Mouse (Mus musculus) common myeloid progenitor, adult 5-6 weeks (primary cell): ENCODE data around the gene Svip. TPM values are rescaled to one million over a fixed set of nuclear protein-coding genes. Genes with fewer than 3 reads are reported as not detected.
A peak's percentile ranks its signal among the peaks of the same experiment; 100 is the strongest.

Source experiments
- ATAC-seq: replicated peaks from 2 replicates; pipeline ENCODE4 v1.8.0; 2016; ENCODE audit warnings: low read depth, mild to moderate bottlenecking, moderate TSS enrichment, inconsistent platforms; ENCODE audit not compliant: poor library complexity, severe bottlenecking
- total RNA-seq: library from RNA; stranded (forward); fragments of 200-1000, 187-1606 nt; gene quantifications from 2 replicates; pipeline ENCODE4 v1.2.3, GENCODE M21; 2017

Svip gene
- total RNA-seq, 1 experiment from 2014 or later: 20.3 TPM

- no peak for ATAC-seq
Measured at GRCm38 (mm10) chr7:51964681-51965080, 41.1 kb downstream of the Svip start.

DNA sequence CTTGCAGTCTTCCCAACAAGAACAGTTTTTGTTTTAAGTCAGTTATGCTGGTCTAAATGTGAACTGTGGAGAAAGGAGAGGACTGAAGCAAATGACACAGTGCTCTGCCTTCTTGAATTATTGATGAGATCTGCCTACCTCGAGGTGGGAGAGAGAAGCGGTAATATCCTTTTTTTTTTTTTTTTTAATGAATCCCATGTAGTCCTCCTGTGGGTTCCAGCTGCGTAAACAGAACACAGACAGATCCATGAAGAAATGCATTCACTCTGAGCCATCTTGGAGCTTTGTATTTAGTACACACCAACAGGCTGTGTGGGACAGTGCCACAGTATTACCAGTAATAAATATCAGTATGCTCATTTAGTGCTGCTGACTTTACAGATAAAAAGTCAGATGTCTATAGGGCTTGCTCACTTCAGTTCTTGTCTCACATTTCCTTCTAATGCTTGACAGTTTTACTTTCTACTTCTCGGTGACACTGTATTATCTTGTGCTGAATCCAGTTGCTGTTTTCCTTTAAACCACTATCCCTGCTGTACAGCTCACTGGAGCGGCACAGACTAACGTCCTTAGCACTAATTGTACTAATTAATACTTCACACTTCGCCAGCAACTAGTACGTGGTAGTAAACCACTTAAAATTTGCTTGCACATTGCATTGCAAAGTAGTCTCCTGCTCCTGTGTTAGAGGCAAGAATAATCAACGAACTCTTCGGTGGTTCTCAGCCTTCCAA lies 43.4 kb downstream of the Svip start:
- ATAC-seq: no peak

DNA sequence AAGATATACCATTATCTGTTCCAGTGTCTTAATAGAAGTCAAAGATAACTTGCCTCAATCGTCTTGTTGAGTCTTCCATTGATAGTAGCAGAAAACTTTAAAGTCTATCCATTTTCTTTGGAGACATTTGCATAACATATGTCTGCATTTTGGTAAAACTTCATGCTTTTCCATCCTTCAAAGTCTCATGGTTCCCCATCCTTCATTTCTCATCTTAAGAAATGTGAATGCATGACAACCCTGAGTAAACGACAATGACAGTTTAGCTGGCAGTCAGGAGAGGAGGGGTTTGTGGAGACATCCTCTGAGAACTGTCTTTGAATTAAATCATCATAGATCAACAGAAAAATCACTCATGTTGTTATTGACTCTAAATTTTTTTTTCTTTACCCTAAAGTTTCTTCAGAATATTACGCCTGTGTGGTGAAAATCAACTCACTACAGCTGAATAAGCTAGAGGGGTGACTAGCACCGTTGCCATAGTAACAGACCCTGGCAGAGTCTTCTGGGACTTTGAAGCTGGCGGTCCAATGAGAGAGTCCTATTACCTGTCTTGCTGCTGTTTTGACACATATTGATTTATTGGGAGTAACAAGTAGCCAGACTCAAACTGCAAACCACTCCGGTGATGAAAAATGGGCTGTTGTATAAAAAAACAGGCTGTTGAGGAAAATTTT lies 45.0 kb downstream of the Svip start:
- no peak for ATAC-seq

- no peak for ATAC-seq
Measured at GRCm38 (mm10) chr7:51957766-51958165, 48.1 kb downstream of the Svip start.

- ATAC-seq: peak; percentile 42; the same call in 1 of the 2 replicates
Measured at GRCm38 (mm10) chr7:51955424-51956041, 50.3 kb downstream of the Svip start.

Other genes starting within 250 kb of the Svip start
- gene Gas2, start 144.0 kb downstream of the Svip start, total RNA-seq: 7.7 and 9.5 TPM in 2 replicates
- gene Fancf, start 143.8 kb downstream of the Svip start, total RNA-seq: 5.7 and 12.6 TPM in 2 replicates
- gene 1700015G11Rik, start 9.7 kb upstream of the Svip start, total RNA-seq: not detected in 2 replicates